Mouse (Mus musculus): ENCODE measurements around the gene Mx1. TPM values are rescaled to one million over a fixed set of nuclear protein-coding genes. Genes with fewer than 3 reads are reported as not detected.

The Mx1 gene
- polyA plus RNA-seq, 1 experiment from 2014 or later: not detected

DNA sequence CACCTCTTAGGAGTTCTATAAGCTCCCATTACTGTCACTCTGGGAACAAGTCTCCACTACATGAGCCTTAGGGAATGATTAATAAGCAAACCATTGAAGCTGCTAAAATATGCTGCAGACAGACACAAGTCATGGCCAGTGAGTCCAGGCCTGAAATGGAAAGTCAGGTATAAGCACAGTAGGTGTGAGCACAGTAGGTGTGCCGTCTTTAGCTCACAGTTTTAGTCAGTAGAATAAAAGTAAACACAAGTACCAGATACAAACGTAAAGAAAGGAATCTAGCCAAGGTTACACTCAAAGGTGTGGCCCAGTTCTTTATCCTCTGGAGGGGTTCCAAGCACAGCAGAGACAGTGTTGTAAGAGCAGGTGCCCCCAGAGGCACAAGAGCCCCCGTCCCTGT lies 4.8 kb upstream of the Mx1 start:
- Histone ChIP-seq H3K9ac (ENCODE audit: low read length) (no peak overlapping the region), H3K4me2 (ENCODE audit: low read depth, low read length, severe bottlenecking) (no peak overlapping the region), H3K4me1 (replicated peaks; ENCODE audit: control insufficient read depth, insufficient read depth, low read length) (peaks cover 2% of the 10 kb centered on the region; the same call in 1 of the 2 replicates), H3K9me3 (ENCODE audit: control insufficient read depth, low read length) (no peaks in the 10 kb centered on the region), H3K27me3 (ENCODE audit: control insufficient read depth, insufficient read depth, low read length) (no peaks in the 10 kb centered on the region), H3K36me3 (ENCODE audit: control insufficient read depth, insufficient read depth, low read length) (no peaks in the 10 kb centered on the region), H3K27ac (ENCODE audit: low read depth, low read length) (no peak overlapping the region), H3K4me3 (ENCODE audit: low read depth, low read length) (no peak overlapping the region)
- DNase-seq (ENCODE audit: low spot score): no peak
- no peak for ATAC-seq (replicated peaks; ENCODE audit: low FRiP score)
- WGBS: 87% methylated on average over 3 of the region's 3 CpGs

GRCm38 (mm10) chr16:97466182-97466957 lies 3.7 kb upstream of the Mx1 start:
- no peaks in the 10 kb centered on the region for H3K27me3 ChIP-seq (ENCODE audit: control insufficient read depth, insufficient read depth, low read length)
- DNase-seq (ENCODE audit: low spot score): no peak
- 53% methylated on average over 4 of the region's 4 CpGs for WGBS

GRCm38 (mm10) chr16:97461271-97461670 lies 1.4 kb downstream of the Mx1 start:
- WGBS: 75% methylated on average over 2 of the region's 2 CpGs
- H3K36me3 ChIP-seq (ENCODE audit: control insufficient read depth, insufficient read depth, low read length): no peaks in the 10 kb centered on the region
- peaks cover 2% of the 10 kb centered on the region; the same call in 1 of the 2 replicates for H3K4me1 ChIP-seq (replicated peaks; ENCODE audit: control insufficient read depth, insufficient read depth, low read length)
- H3K9me3 ChIP-seq (ENCODE audit: control insufficient read depth, low read length): no peaks in the 10 kb centered on the region
- no peaks in the 10 kb centered on the region for H3K27me3 ChIP-seq (ENCODE audit: control insufficient read depth, insufficient read depth, low read length)
- DNase-seq (ENCODE audit: low spot score) (no peak), ATAC-seq (replicated peaks; ENCODE audit: low FRiP score) (no peak)
- H3K9ac ChIP-seq (ENCODE audit: low read length): no peak overlapping the region
- no peak overlapping the region for H3K4me3 ChIP-seq (ENCODE audit: low read depth, low read length)
- no peak overlapping the region for H3K27ac ChIP-seq (ENCODE audit: low read depth, low read length)
- H3K4me2 ChIP-seq (ENCODE audit: low read depth, low read length, severe bottlenecking): no peak overlapping the region

More at GRCm38 (mm10) chr16:97466182-97466957, 3.7 kb upstream of the Mx1 start:
- H3K36me3 ChIP-seq (ENCODE audit: control insufficient read depth, insufficient read depth, low read length): no peaks in the 10 kb centered on the region
- no peak overlapping the region for H3K9ac ChIP-seq (ENCODE audit: low read length)
- peaks cover 2% of the 10 kb centered on the region; the same call in 1 of the 2 replicates for H3K4me1 ChIP-seq (replicated peaks; ENCODE audit: control insufficient read depth, insufficient read depth, low read length)
- H3K4me2 ChIP-seq (ENCODE audit: low read depth, low read length, severe bottlenecking): no peak overlapping the region
- no peak for ATAC-seq (replicated peaks; ENCODE audit: low FRiP score)
- no peak overlapping the region for H3K4me3 ChIP-seq (ENCODE audit: low read depth, low read length)
- H3K9me3 ChIP-seq (ENCODE audit: control insufficient read depth, low read length): no peaks in the 10 kb centered on the region
- no peak overlapping the region for H3K27ac ChIP-seq (ENCODE audit: low read depth, low read length)

DNA sequence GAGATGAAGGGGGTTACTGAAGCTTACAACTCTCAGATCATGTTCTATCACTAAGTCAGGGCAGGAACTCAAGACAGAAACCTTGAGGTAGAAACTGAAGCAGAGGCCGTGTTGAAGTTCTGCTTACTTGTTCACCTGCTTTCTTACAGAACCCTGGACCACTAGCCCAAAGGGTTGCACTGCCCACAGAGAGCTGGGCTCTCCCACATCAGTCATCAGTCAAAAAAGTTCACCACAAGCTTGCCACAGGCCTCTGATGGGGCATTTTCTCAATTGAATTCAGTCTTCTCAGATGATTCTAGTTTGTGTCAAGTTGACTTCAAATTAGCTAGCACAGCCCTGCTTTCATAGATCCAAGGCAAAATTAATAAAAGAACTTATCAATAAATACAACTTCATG lies 2.9 kb downstream of the Mx1 start:
- Histone ChIP-seq H3K27me3 (ENCODE audit: control insufficient read depth, insufficient read depth, low read length) (no peaks in the 10 kb centered on the region), H3K4me3 (ENCODE audit: low read depth, low read length) (no peak overlapping the region), H3K4me1 (replicated peaks; ENCODE audit: control insufficient read depth, insufficient read depth, low read length) (peaks cover 2% of the 10 kb centered on the region; the same call in 1 of the 2 replicates), H3K4me2 (ENCODE audit: low read depth, low read length, severe bottlenecking) (no peak overlapping the region), H3K9me3 (ENCODE audit: control insufficient read depth, low read length) (no peaks in the 10 kb centered on the region), H3K36me3 (ENCODE audit: control insufficient read depth, insufficient read depth, low read length) (no peaks in the 10 kb centered on the region), H3K27ac (ENCODE audit: low read depth, low read length) (no peak overlapping the region), H3K9ac (ENCODE audit: low read length) (no peak overlapping the region)
- no peak for DNase-seq (ENCODE audit: low spot score)
- 87% methylated on average over 1 of the region's 1 CpGs for WGBS
- no peak for ATAC-seq (replicated peaks; ENCODE audit: low FRiP score)

GRCm38 (mm10) chr16:97447386-97447785 lies 15.3 kb downstream of the Mx1 start:
- Histone ChIP-seq H3K4me3 (ENCODE audit: low read depth, low read length) (no peak overlapping the region), H3K4me1 (replicated peaks; ENCODE audit: control insufficient read depth, insufficient read depth, low read length) (no peaks in the 10 kb centered on the region)
- DNase-seq (ENCODE audit: low spot score): no peak

DNA sequence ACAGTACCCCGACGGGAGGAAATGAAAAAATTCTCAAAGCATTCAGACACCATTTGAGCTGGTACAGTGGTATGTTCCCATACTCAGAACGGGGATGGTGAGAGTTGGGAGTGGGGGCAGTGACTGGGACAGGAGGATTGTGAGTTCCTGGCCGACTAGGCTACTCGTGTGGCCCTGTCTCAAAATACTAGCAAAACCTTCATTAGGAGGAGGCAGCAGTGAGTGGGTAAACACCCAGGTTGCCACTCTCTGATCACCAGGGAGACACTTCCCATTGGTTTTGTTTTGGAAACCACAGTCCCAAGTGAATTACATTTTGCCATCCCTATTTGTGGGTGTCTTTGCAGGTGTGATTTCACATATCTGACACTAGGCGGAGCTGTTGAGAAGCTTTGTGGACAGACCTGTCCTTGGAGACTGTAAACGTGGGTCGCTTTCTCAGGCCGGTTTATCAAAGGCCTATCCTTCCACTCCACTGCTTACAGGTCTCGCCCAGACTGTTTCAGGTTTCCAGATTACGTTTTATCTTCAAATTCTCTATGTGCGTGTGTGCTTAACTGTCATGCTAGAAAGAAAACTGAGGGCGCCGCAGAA lies 18.9 kb downstream of the Mx1 start:
- Histone ChIP-seq H3K4me2 (ENCODE audit: low read depth, low read length, severe bottlenecking) (no peak overlapping the region), H3K9me3 (ENCODE audit: control insufficient read depth, low read length) (no peaks in the 10 kb centered on the region), H3K9ac (ENCODE audit: low read length) (no peak overlapping the region), H3K36me3 (ENCODE audit: control insufficient read depth, insufficient read depth, low read length) (no peaks in the 10 kb centered on the region), H3K27me3 (ENCODE audit: control insufficient read depth, insufficient read depth, low read length) (no peaks in the 10 kb centered on the region), H3K27ac (ENCODE audit: low read depth, low read length) (no peak overlapping the region), H3K4me3 (ENCODE audit: low read depth, low read length) (no peak overlapping the region), H3K4me1 (replicated peaks; ENCODE audit: control insufficient read depth, insufficient read depth, low read length) (no peaks in the 10 kb centered on the region)
- peak; percentile 62 for DNase-seq (ENCODE audit: low spot score)
- peak; percentile 78 for ATAC-seq (replicated peaks; ENCODE audit: low FRiP score)
- WGBS: 52% methylated on average over 14 of the region's 14 CpGs

More at GRCm38 (mm10) chr16:97447386-97447785, 15.3 kb downstream of the Mx1 start:
- no peak overlapping the region for H3K9ac ChIP-seq (ENCODE audit: low read length)
- no peak overlapping the region for H3K27ac ChIP-seq (ENCODE audit: low read depth, low read length)
- H3K9me3 ChIP-seq (ENCODE audit: control insufficient read depth, low read length): no peaks in the 10 kb centered on the region
- no peak overlapping the region for H3K4me2 ChIP-seq (ENCODE audit: low read depth, low read length, severe bottlenecking)
- H3K27me3 ChIP-seq (ENCODE audit: control insufficient read depth, insufficient read depth, low read length): no peaks in the 10 kb centered on the region
- no peak for ATAC-seq (replicated peaks; ENCODE audit: low FRiP score)
- H3K36me3 ChIP-seq (ENCODE audit: control insufficient read depth, insufficient read depth, low read length): no peaks in the 10 kb centered on the region

GRCm38 (mm10) chr16:97441967-97442366 lies 20.7 kb downstream of the Mx1 start:
- no peak overlapping the region for H3K27ac ChIP-seq (ENCODE audit: low read depth, low read length)
- no peak overlapping the region for H3K4me2 ChIP-seq (ENCODE audit: low read depth, low read length, severe bottlenecking)
- H3K4me3 ChIP-seq (ENCODE audit: low read depth, low read length): no peak overlapping the region
- no peaks in the 10 kb centered on the region for H3K27me3 ChIP-seq (ENCODE audit: control insufficient read depth, insufficient read depth, low read length)
- H3K36me3 ChIP-seq (ENCODE audit: control insufficient read depth, insufficient read depth, low read length): no peaks in the 10 kb centered on the region
- 93% methylated on average over 9 of the region's 9 CpGs for WGBS
- H3K9ac ChIP-seq (ENCODE audit: low read length): no peak overlapping the region
- no peak for DNase-seq (ENCODE audit: low spot score)
- H3K9me3 ChIP-seq (ENCODE audit: control insufficient read depth, low read length): no peaks in the 10 kb centered on the region
- H3K4me1 ChIP-seq (replicated peaks; ENCODE audit: control insufficient read depth, insufficient read depth, low read length): no peaks in the 10 kb centered on the region
- ATAC-seq (replicated peaks; ENCODE audit: low FRiP score): no peak

DNA sequence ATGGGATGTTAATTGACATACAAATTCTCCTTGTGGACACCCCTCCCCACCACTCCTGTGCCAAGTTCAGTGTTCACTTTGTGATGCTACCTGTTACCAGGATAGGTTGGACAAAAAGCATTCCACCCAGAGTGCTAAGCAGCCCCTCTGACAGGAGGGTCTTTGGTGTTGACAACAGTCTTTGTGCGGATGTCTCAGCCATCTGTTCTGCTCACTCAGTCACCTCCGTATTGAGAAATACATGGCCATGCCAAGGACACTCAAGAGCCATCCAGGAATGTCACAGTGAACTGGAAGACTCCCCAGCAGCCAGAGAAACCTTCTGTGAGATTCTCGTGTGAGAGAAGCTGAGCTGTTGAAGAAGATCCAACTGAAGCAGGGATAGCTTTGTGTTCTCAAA lies 24.5 kb downstream of the Mx1 start:
- H3K4me3 ChIP-seq (ENCODE audit: low read depth, low read length): no peak overlapping the region
- ATAC-seq (replicated peaks; ENCODE audit: low FRiP score): no peak
- no peaks in the 10 kb centered on the region for H3K27me3 ChIP-seq (ENCODE audit: control insufficient read depth, insufficient read depth, low read length)
- H3K27ac ChIP-seq (ENCODE audit: low read depth, low read length): no peak overlapping the region
- no peaks in the 10 kb centered on the region for H3K9me3 ChIP-seq (ENCODE audit: control insufficient read depth, low read length)
- no peak overlapping the region for H3K4me2 ChIP-seq (ENCODE audit: low read depth, low read length, severe bottlenecking)
- H3K9ac ChIP-seq (ENCODE audit: low read length): no peak overlapping the region
- WGBS: 84% methylated on average over 3 of the region's 3 CpGs
- no peak for DNase-seq (ENCODE audit: low spot score)
- H3K36me3 ChIP-seq (ENCODE audit: control insufficient read depth, insufficient read depth, low read length): no peaks in the 10 kb centered on the region
- H3K4me1 ChIP-seq (replicated peaks; ENCODE audit: control insufficient read depth, insufficient read depth, low read length): no peaks in the 10 kb centered on the region
